Mouse (Mus musculus) lung, embryonic 15.5 days (tissue): ENCODE results near the gene Hoxb6. TPM values are rescaled to one million over a fixed set of nuclear protein-coding genes. Genes with fewer than 3 reads are reported as not detected.
A peak's percentile ranks its signal among the peaks of the same experiment; 100 is the strongest.

ENCODE experiments used
- ATAC-seq: fragments of 200-750 bp; cut with Nextera tagmentation; 2 replicates; pipeline ENCODE4 v1.8.0; 2017; ENCODE audit warnings: moderate number of reproducible peaks, borderline replicate concordance; ENCODE audit not compliant: low FRiP score, low TSS enrichment; ENCODE audit errors: extremely low read depth
- H3K27ac ChIP-seq: fragments of 300-500 bp; sonication (generic); 2 replicates; pipeline ENCODE4 v1.5.1; 2015; ENCODE audit warnings: moderate library complexity, mild to moderate bottlenecking, inconsistent platforms
- H3K27me3 ChIP-seq: fragments of 300-500 bp; sonication (generic); 2 replicates; pipeline ENCODE4 v1.6.1; 2015; ENCODE audit warnings: inconsistent platforms
- H3K36me3 ChIP-seq: fragments of 300-500 bp; sonication (generic); 2 replicates; pipeline ENCODE4 v1.6.1; 2015; ENCODE audit warnings: inconsistent platforms
- H3K4me1 ChIP-seq: fragments of 300-500 bp; sonication (generic); 2 replicates; pipeline ENCODE4 v1.6.1; 2015; ENCODE audit warnings: inconsistent platforms
- H3K4me2 ChIP-seq: fragments of 300-500 bp; sonication (generic); 2 replicates; pipeline ENCODE4 v1.6.1; 2015; ENCODE audit warnings: inconsistent platforms, mild to moderate bottlenecking, moderate library complexity
- H3K4me3 ChIP-seq: fragments of 300-500 bp; sonication (generic); 2 replicates; pipeline ENCODE4 v1.5.1; 2015; ENCODE audit warnings: mild to moderate bottlenecking, inconsistent platforms
- H3K9ac ChIP-seq: fragments of 300-500 bp; sonication (generic); 2 replicates; pipeline ENCODE4 v1.6.1; 2015; ENCODE audit warnings: inconsistent platforms
- H3K9me3 ChIP-seq: fragments of 300-500 bp; sonication (generic); 2 replicates; pipeline ENCODE4 v1.6.1; 2016; ENCODE audit warnings: inconsistent platforms
- WGBS: fragments of 180-500 bp; shearing (Covaris S2); methylation state at CpG from one replicate; pipeline ENCODE4 v1.1.7; 2015; 5-methylcytosine and 5-hydroxymethylcytosine counted together
- polyA plus RNA-seq: library from polyadenylated mRNA; unstranded; fragments of >200 nt; fragmentation: Nextera tagmentation; extraction: Ambion mirVana; gene quantifications from 2 replicates; pipeline ENCODE4 v1.2.1, GENCODE M21; 2015

Gene Hoxb6
- polyA plus RNA-seq, 1 experiment from 2014 or later = 15.2 TPM

GRCm38 (mm10) chr11:96289837-96290236 lies 2.4 kb upstream of the Hoxb6 start:
- Histone ChIP-seq H3K27me3 (peaks cover 97% of the 10 kb centered on the region), H3K9me3 (no peaks in the 10 kb centered on the region), H3K9ac (no peak overlapping the region), H3K4me2 (no peak overlapping the region), H3K4me3 (no peak overlapping the region), H3K36me3 (no peaks in the 10 kb centered on the region), H3K4me1 (peaks cover 15% of the 10 kb centered on the region), H3K27ac (no peak overlapping the region)
- ATAC-seq = no peak
- 37% methylated on average over 6 of the region's 6 CpGs for WGBS

DNA sequence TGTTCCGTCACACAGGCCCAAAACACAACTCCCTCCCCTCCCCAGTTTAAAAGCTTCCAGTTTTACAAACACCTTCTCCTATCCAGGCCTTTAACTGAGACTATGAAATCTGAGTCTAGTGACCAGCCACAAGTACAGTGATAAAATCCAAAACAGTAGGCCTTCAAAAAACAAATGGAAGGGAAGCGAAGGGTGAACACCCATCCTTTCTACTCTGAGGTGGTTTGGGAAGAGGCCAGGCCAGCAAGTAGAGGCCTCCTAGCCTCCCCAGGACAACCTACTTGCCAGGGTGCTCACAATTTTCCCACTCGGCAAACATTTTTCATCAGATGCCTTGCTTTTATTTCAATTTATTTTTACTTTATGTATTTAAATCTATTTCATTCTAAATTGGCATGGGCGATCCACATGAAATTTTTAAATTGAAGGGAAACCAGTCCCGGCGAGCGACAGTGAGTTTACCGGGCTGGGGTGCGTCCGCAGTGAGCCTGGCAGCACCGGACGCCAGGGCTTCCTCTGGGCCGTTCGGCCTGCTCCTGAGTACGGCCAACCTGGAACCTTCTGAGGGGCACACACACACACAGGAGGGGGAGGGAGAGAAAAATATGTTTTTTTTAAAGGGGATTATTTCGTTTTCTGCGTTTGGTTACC lies 1.4 kb upstream of the Hoxb6 start:
- H3K27me3 ChIP-seq = peaks cover 99% of the 10 kb centered on the region
- peaks cover 21% of the 10 kb centered on the region for H3K4me1 ChIP-seq
- 46% methylated on average over 17 of the region's 17 CpGs for WGBS
- no peak overlapping the region for H3K27ac ChIP-seq
- no peak overlapping the region for H3K9ac ChIP-seq
- no peak overlapping the region for H3K4me2 ChIP-seq
- H3K4me3 ChIP-seq = no peak overlapping the region
- ATAC-seq = no peak
- H3K9me3 ChIP-seq = no peaks in the 10 kb centered on the region
- no peaks in the 10 kb centered on the region for H3K36me3 ChIP-seq

DNA sequence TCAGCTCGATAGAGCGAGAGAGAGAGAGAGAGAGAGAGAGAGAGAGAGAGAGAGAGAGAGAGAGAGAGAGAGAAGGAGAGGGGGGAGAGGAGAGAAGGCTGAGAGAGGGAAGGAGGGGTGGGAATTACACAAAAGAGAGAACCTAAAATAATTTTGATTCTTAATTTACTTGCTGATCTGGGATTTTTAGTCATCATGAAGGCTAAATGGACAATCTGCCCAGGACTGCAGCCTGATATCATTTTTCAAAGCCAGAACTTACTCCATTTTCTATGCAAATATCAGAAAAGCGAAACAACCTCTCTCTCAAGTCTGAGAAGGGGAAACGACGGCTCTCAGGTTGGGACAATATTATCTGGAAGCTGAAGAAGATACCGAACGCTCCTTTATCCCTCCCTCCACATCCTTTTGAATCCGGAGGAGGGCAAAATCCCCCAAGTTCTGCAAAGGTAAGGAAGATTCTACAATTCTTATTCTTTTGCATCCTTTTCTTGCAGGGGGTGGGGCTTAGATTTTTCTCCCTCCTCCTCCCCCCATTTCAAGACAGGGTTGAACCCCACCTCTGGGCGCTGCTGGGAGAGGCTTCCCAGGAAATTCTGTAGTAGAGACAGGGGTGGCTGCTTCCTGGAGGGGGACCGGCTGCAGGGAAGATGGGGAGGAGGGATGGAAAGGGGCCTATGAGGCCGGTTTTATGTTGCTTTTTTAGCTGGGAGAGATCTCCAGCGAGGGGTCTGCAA lies 457 bp downstream of the Hoxb6 start:
- no peak overlapping the region for H3K9ac ChIP-seq
- H3K27ac ChIP-seq = no peak overlapping the region
- peaks cover 17% of the 10 kb centered on the region for H3K4me1 ChIP-seq
- WGBS = 24% methylated on average over 12 of the region's 12 CpGs
- ATAC-seq = no peak
- no peak overlapping the region for H3K4me2 ChIP-seq
- no peaks in the 10 kb centered on the region for H3K36me3 ChIP-seq
- no peaks in the 10 kb centered on the region for H3K9me3 ChIP-seq
- peaks cover 99% of the 10 kb centered on the region for H3K27me3 ChIP-seq
- no peak overlapping the region for H3K4me3 ChIP-seq

- no peaks in the 10 kb centered on the region for H3K36me3 ChIP-seq
- no peak overlapping the region for H3K9ac ChIP-seq
- ATAC-seq = no peak
- H3K4me1 ChIP-seq = peaks cover 17% of the 10 kb centered on the region
- no peaks in the 10 kb centered on the region for H3K9me3 ChIP-seq
- no peak overlapping the region for H3K27ac ChIP-seq
- H3K27me3 ChIP-seq = peaks cover 99% of the 10 kb centered on the region
- 30% methylated on average over 21 of the region's 22 CpGs for WGBS
- H3K4me3 ChIP-seq = no peak overlapping the region
- no peak overlapping the region for H3K4me2 ChIP-seq
Measured at GRCm38 (mm10) chr11:96293302-96293921, 1.1 kb downstream of the Hoxb6 start.

DNA sequence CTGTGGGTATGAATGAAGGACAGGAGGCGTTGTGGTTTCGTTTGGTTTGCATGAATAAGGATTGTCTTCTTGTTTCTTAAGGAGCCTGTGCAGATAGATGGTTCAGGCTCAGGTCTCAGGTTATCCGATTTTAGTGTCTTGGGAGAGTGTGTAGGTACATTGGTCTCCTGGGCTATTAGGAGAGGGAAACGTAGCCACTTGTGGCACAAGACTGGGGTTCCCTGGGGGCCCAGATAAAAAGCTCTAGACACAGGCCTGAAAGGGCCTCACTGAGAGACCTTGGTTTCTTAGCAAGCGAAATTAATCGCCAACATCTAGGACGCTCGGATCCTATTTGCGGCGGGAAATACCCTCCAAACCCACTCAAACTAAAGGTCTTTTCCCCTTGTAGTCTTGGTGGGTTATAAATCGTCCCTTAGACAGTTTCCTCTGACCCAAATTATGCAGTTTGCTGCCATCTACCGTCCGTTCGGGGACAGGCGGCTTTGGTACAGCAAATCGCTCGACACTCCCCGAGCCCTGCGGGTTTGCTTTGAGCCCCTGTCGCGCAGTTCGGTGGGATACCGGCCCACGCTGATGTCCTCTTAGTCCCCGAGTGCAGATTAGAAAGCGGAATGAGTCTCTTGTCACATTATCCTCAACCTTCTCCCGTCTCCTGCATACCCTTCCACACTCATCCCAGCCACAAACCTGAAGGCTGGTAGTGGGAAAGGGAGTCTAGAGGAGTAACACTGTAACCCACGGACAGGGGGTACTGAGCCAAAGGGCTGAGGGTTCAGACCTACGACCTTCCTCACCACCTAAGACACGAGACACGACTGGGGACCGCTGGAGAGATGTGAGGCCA lies 2.2 kb downstream of the Hoxb6 start:
- no peak for ATAC-seq
- H3K27ac ChIP-seq = no peak overlapping the region
- no peak overlapping the region for H3K9ac ChIP-seq
- H3K4me3 ChIP-seq = peak overlapping the region; percentile 25
- H3K4me2 ChIP-seq = peak overlapping the region; percentile 55
- 2% methylated on average over 32 of the region's 32 CpGs for WGBS
- H3K9me3 ChIP-seq = no peaks in the 10 kb centered on the region
- H3K27me3 ChIP-seq = peaks cover 99% of the 10 kb centered on the region
- peaks cover 17% of the 10 kb centered on the region for H3K4me1 ChIP-seq
- H3K36me3 ChIP-seq = no peaks in the 10 kb centered on the region

- peak overlapping the region; percentile 25 for H3K4me3 ChIP-seq
- no peaks in the 10 kb centered on the region for H3K9me3 ChIP-seq
- no peak overlapping the region for H3K27ac ChIP-seq
- WGBS = 1% methylated on average over 30 of the region's 30 CpGs
- ATAC-seq = no peak
- no peak overlapping the region for H3K9ac ChIP-seq
- peaks cover 19% of the 10 kb centered on the region for H3K4me1 ChIP-seq
- H3K36me3 ChIP-seq = no peaks in the 10 kb centered on the region
- H3K27me3 ChIP-seq = peaks cover 99% of the 10 kb centered on the region
- peak overlapping the region; percentile 55 for H3K4me2 ChIP-seq
Measured at GRCm38 (mm10) chr11:96295092-96295835, 3.0 kb downstream of the Hoxb6 start.

DNA sequence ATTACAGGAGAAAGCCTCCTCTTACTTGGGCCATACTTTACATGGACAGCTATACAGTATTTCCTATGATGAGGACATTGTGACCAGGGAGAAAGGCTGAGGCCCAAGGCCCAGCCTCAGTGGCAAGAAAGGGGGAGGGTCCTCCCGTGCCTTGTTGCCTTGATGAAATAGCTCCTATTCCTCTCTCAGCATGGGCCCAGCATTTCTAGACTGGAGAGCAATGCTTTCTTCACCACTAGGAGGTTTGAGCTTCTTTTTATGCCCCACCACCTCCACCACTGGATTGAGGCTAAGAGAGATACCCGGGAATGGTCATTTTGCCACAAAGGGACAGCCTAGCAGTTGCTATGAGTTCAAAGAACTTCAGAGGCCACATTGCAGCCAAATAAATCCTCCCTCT lies 4.7 kb downstream of the Hoxb6 start:
- H3K27ac ChIP-seq = no peak overlapping the region
- peaks cover 30% of the 10 kb centered on the region for H3K4me1 ChIP-seq
- WGBS = 28% methylated on average over 2 of the region's 2 CpGs
- no peaks in the 10 kb centered on the region for H3K36me3 ChIP-seq
- peaks cover 100% of the 10 kb centered on the region for H3K27me3 ChIP-seq
- ATAC-seq = no peak
- no peaks in the 10 kb centered on the region for H3K9me3 ChIP-seq
- no peak overlapping the region for H3K4me3 ChIP-seq
- no peak overlapping the region for H3K9ac ChIP-seq
- no peak overlapping the region for H3K4me2 ChIP-seq

GRCm38 (mm10) chr11:96297428-96297827 lies 5.2 kb downstream of the Hoxb6 start:
- H3K27ac ChIP-seq = no peak overlapping the region
- H3K36me3 ChIP-seq = no peaks in the 10 kb centered on the region
- no peak overlapping the region for H3K9ac ChIP-seq
- WGBS = 34% methylated on average over 3 of the region's 3 CpGs
- peaks cover 100% of the 10 kb centered on the region for H3K27me3 ChIP-seq
- H3K4me1 ChIP-seq = peaks cover 33% of the 10 kb centered on the region
- H3K4me3 ChIP-seq = no peak overlapping the region
- ATAC-seq = no peak
- no peaks in the 10 kb centered on the region for H3K9me3 ChIP-seq
- H3K4me2 ChIP-seq = no peak overlapping the region

- Histone ChIP-seq H3K27ac (no peak overlapping the region), H3K9ac (no peak overlapping the region), H3K4me2 (no peak overlapping the region), H3K4me1 (peaks cover 33% of the 10 kb centered on the region), H3K36me3 (no peaks in the 10 kb centered on the region), H3K4me3 (no peak overlapping the region), H3K9me3 (no peaks in the 10 kb centered on the region), H3K27me3 (peaks cover 99% of the 10 kb centered on the region)
- no peak for ATAC-seq
- WGBS = 26% methylated on average over 11 of the region's 11 CpGs
Measured at GRCm38 (mm10) chr11:96297968-96298635, 5.8 kb downstream of the Hoxb6 start.

GRCm38 (mm10) chr11:96298895-96299667 lies 6.8 kb downstream of the Hoxb6 start:
- Histone ChIP-seq H3K4me3 (peak overlapping the region; percentile 57), H3K4me2 (peak overlapping the region; percentile 70), H3K9ac (peak overlapping the region; percentile 63), H3K9me3 (no peaks in the 10 kb centered on the region), H3K27ac (peak overlapping the region; percentile 85), H3K36me3 (no peaks in the 10 kb centered on the region), H3K27me3 (peaks cover 97% of the 10 kb centered on the region), H3K4me1 (peaks cover 33% of the 10 kb centered on the region)
- under 1% methylated on average over 65 of the region's 66 CpGs for WGBS
- ATAC-seq = peak; percentile 19; the same call in 1 of the 2 replicates
